Mouse (Mus musculus): Measurements from ENCODE around the gene Kcna7. TPM values are rescaled to one million over a fixed set of nuclear protein-coding genes. Genes with fewer than 3 reads are reported as not detected.

Gene Kcna7
- polyA plus RNA-seq, 1 experiment from 2014 or later = not detected

GRCm38 (mm10) chr7:45413864-45414739 is 8.6 kb downstream of the Kcna7 start:
- Histone ChIP-seq H3K36me3 (ENCODE audit: insufficient read depth) (no peaks in the 10 kb centered on the region), H3K4me2 (peak overlapping the region; percentile 90), H3K27ac (ENCODE audit: low read depth) (peak overlapping the region; percentile 72), H3K27me3 (ENCODE audit: insufficient read depth, low read length) (peaks cover 74% of the 10 kb centered on the region), H3K9ac (peak overlapping the region; percentile 56), H3K9me3 (ENCODE audit: low read depth, low read length) (no peaks in the 10 kb centered on the region), H3K4me3 (ENCODE audit: low read depth, low read length) (peak overlapping the region; percentile 54), H3K4me1 (ENCODE audit: insufficient read depth) (peaks cover 13% of the 10 kb centered on the region; the same call in 1 of the 2 replicates)
- DNase-seq = no peak
- 1% methylated on average over 26 of the region's 27 CpGs for WGBS
- peak; percentile 45 for ATAC-seq (ENCODE audit: insufficient read depth)
- no peak for TF ChIP-seq CTCF (IDR thresholded peaks at IDR 0.05; ENCODE audit: low read depth)

- no peak for DNase-seq
- TF ChIP-seq CTCF (IDR thresholded peaks at IDR 0.05; ENCODE audit: low read depth) = no peak
- peak overlapping the region; percentile 54; the same call in 1 of the 2 replicates for H3K4me3 ChIP-seq (ENCODE audit: low read depth, low read length)
These were observed 9.3 kb downstream of the Kcna7 start for GRCm38 (mm10) chr7:45414740-45415224.

GRCm38 (mm10) chr7:45415636-45416035 is 10.2 kb downstream of the Kcna7 start:
- ATAC-seq (ENCODE audit: insufficient read depth) (no peak), DNase-seq (no peak)
- no peaks in the 10 kb centered on the region for H3K9me3 ChIP-seq (ENCODE audit: low read depth, low read length)
- TF ChIP-seq CTCF (IDR thresholded peaks at IDR 0.05; ENCODE audit: low read depth) = no peak
- 10% methylated on average over 37 of the region's 37 CpGs for whole genome bisulfite sequencing
- peak overlapping the region; percentile 48 for H3K4me2 ChIP-seq
- peaks cover 17% of the 10 kb centered on the region; the same call in 1 of the 2 replicates for H3K4me1 ChIP-seq (ENCODE audit: insufficient read depth)
- H3K27ac ChIP-seq (ENCODE audit: low read depth) = no peak overlapping the region
- H3K4me3 ChIP-seq (ENCODE audit: low read depth, low read length) = peak overlapping the region; percentile 15; the same call in 1 of the 2 replicates
- H3K27me3 ChIP-seq (ENCODE audit: insufficient read depth, low read length) = peaks cover 66% of the 10 kb centered on the region
- peak overlapping the region; percentile 23; the same call in 1 of the 2 replicates for H3K9ac ChIP-seq
- H3K36me3 ChIP-seq (ENCODE audit: insufficient read depth) = peaks cover 2% of the 10 kb centered on the region; the same call in 1 of the 2 replicates

More at GRCm38 (mm10) chr7:45414740-45415224, 9.3 kb downstream of the Kcna7 start:
- Histone ChIP-seq H3K9me3 (ENCODE audit: low read depth, low read length) (no peaks in the 10 kb centered on the region), H3K27me3 (ENCODE audit: insufficient read depth, low read length) (peaks cover 68% of the 10 kb centered on the region), H3K4me2 (peak overlapping the region; percentile 90), H3K36me3 (ENCODE audit: insufficient read depth) (no peaks in the 10 kb centered on the region), H3K27ac (ENCODE audit: low read depth) (no peak overlapping the region), H3K4me1 (ENCODE audit: insufficient read depth) (peaks cover 13% of the 10 kb centered on the region; the same call in 1 of the 2 replicates), H3K9ac (no peak overlapping the region)
- ATAC-seq (ENCODE audit: insufficient read depth) = no peak
- WGBS = 45% methylated on average over 12 of the region's 12 CpGs

GRCm38 (mm10) chr7:45417962-45418492 is 12.6 kb downstream of the Kcna7 start:
- TF ChIP-seq CTCF (IDR thresholded peaks at IDR 0.05; ENCODE audit: low read depth) = no peak
- Histone ChIP-seq H3K9me3 (ENCODE audit: low read depth, low read length) (no peaks in the 10 kb centered on the region), H3K4me1 (ENCODE audit: insufficient read depth) (peaks cover 17% of the 10 kb centered on the region; the same call in 1 of the 2 replicates), H3K27ac (ENCODE audit: low read depth) (no peak overlapping the region), H3K36me3 (ENCODE audit: insufficient read depth) (peaks cover 26% of the 10 kb centered on the region), H3K4me3 (ENCODE audit: low read depth, low read length) (no peak overlapping the region), H3K4me2 (peak overlapping the region; percentile 27; the same call in 1 of the 2 replicates), H3K27me3 (ENCODE audit: insufficient read depth, low read length) (peaks cover 56% of the 10 kb centered on the region), H3K9ac (no peak overlapping the region)
- DNase-seq (no peak), ATAC-seq (ENCODE audit: insufficient read depth) (no peak)
- 9% methylated on average over 13 of the region's 13 CpGs for WGBS

GRCm38 (mm10) chr7:45419859-45420614 is 14.6 kb downstream of the Kcna7 start:
- TF ChIP-seq CTCF (IDR thresholded peaks at IDR 0.05; ENCODE audit: low read depth) = no peak
- ATAC-seq (ENCODE audit: insufficient read depth) (peak; percentile 32), DNase-seq (peak; percentile 54)
- Histone ChIP-seq H3K27ac (ENCODE audit: low read depth) (no peak overlapping the region), H3K4me3 (ENCODE audit: low read depth, low read length) (no peak overlapping the region), H3K4me2 (peak overlapping the region; percentile 27), H3K4me1 (ENCODE audit: insufficient read depth) (peaks cover 11% of the 10 kb centered on the region; the same call in 1 of the 2 replicates), H3K9me3 (ENCODE audit: low read depth, low read length) (no peaks in the 10 kb centered on the region), H3K36me3 (ENCODE audit: insufficient read depth) (peaks cover 46% of the 10 kb centered on the region), H3K9ac (no peak overlapping the region), H3K27me3 (ENCODE audit: insufficient read depth, low read length) (peaks cover 38% of the 10 kb centered on the region)
- 9% methylated on average over 27 of the region's 27 CpGs for WGBS

GRCm38 (mm10) chr7:45420615-45420919 is 15.1 kb downstream of the Kcna7 start, which contains the start of gene Lhb:
TSS of gene Lhb (plus strand) at chr7:45420820.
- no peak within 1 kb of the TSS for H3K4me3 ChIP-seq (ENCODE audit: low read depth, low read length)
- peaks cover 8% of the 10 kb centered on the region; the same call in 1 of the 2 replicates for H3K4me1 ChIP-seq (ENCODE audit: insufficient read depth)
- no peak for TF ChIP-seq CTCF (IDR thresholded peaks at IDR 0.05; ENCODE audit: low read depth)
- peaks cover 33% of the 10 kb centered on the region for H3K27me3 ChIP-seq (ENCODE audit: insufficient read depth, low read length)
- H3K27ac ChIP-seq (ENCODE audit: low read depth) = no peak within 1 kb of the TSS
- ATAC-seq (ENCODE audit: insufficient read depth) (no peak), DNase-seq (no peak)
- H3K9me3 ChIP-seq (ENCODE audit: low read depth, low read length) = no peaks in the 10 kb centered on the region
- peak within 1 kb of the TSS; percentile 27 for H3K4me2 ChIP-seq
- no peak within 1 kb of the TSS for H3K9ac ChIP-seq
- WGBS = 54% methylated on average over 6 of the region's 6 CpGs
- H3K36me3 ChIP-seq (ENCODE audit: insufficient read depth) = peaks cover 51% of the 10 kb centered on the region

Measured in lung, embryonic 14.5 days (tissue).